Mouse (Mus musculus): ENCODE measurements at regions not wholly inside any gene's neighbourhood (a gene's known extent, or its start where the extent isn't known, plus 50 kb on each side); places are given as distances from the start of the nearest gene placed in this dataset.

- no peak for TF ChIP-seq POLR2A (IDR thresholded peaks at IDR 0.05; ENCODE audit: extremely low read depth, insufficient read depth, low read length)
- no peak for TF ChIP-seq CTCF (IDR thresholded peaks at IDR 0.05; ENCODE audit: low read depth, low read length)
These were observed 68.0 kb upstream of the Ppm1b start for GRCm38 (mm10) chr17:84888525-84888924.

Data from liver, adult 2 months (tissue).